Mouse (Mus musculus): ENCODE data around the gene Cblb.

Cblb gene

DNA sequence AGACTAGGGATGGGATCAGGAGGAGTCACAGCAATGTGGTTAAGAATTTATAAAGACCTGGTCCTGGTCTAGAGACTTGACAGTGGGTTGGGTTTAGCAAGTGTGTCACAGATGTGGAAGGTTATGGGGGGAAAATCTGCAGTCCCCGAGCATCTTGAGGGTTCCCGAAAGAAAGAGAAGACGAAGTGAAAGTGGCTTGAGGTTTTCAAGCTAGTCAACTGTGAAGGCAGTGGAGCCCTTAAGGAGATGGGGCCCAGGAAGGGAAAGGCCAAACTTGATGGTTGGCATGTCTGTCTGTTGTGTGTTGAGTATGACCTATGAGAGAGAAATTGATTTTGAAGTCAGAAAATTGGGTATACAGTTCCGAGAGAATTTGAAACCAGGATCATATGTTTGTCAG, 7.3 kb downstream of the Cblb start:
- DNase-seq (ENCODE audit: low read depth, low spot score): no peak

DNA sequence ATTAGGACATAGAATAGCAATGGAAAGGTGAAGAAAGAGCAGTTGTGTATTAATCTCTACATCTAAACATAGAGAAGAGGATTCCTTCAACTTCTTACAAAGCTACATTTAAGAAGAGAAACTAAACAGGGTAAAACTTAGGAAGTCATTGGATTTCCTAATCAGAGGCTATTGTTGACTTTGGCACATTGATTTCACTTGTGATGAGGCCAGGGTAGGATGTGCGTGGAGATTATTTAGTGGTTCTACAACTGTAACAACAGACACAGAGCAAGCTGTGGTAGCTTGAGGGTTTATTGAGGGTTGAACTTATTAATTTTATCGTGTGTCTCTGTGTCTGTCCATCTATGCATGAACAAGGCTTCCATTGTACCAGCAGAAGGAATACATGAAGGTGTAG, 7.8 kb downstream of the Cblb start:
- no peak for DNase-seq (ENCODE audit: low read depth, low spot score)

DNA sequence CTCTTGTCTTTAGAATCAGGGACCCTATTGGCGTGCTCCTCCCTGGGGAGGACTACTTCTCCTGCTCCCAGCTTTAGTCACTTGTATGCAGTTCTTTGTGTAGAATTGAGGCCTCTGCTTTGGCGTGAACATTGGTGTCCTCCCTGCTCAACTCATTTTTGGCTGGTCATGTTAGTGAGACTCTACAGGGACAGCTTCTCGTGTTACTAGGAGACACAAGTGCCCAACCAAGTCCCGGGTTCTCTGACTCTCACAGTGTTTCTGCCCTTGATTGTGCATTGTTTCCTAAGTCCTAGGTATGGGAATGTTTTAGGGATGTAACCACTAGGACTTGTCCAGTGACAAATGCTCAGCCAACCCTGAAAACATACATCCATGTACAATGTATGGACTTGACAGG, 9.9 kb downstream of the Cblb start:
- DNase-seq (ENCODE audit: low read depth, low spot score): no peak

DNA sequence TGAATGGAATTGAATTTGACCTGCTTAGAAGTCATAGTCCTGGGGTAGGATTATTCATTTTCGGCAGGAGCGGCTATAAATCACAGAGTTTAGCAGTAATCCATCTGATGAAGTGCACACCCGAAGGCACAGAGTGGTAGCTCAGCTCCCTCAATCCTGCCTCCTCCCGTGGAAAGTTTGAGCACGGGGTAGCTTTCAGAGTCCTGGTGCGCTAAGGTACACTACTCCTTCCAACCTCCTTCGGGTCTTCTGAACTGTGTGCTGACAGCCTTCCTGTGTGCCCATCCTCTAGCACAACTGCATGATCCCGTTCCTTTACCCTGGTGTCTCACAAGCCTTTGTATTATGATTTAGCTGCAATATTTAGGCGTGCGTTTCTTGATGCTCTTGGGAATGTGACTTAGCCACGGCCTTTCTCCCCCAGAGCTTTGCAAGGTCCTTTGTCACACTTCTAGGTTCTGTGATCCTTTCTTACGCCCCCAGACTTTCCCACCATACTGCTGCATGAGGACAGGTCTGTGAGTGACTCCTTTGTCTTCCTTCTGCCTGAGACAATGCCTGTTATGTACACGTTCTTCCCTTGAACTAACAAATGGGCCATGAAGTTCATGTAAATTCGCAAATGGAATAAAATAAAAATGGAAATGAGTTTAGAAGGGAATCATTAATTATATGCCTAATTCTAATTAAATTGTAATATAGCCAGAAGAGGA, 11.8 kb downstream of the Cblb start:
- DNase-seq (ENCODE audit: low read depth, low spot score): no peak

GRCm38 (mm10) chr16:52043380-52044117, 12.5 kb downstream of the Cblb start:
- no peak for DNase-seq (ENCODE audit: low read depth, low spot score)

- DNase-seq (ENCODE audit: low read depth, low spot score): no peak
These were observed 13.5 kb downstream of the Cblb start for GRCm38 (mm10) chr16:52044518-52044917.

DNA sequence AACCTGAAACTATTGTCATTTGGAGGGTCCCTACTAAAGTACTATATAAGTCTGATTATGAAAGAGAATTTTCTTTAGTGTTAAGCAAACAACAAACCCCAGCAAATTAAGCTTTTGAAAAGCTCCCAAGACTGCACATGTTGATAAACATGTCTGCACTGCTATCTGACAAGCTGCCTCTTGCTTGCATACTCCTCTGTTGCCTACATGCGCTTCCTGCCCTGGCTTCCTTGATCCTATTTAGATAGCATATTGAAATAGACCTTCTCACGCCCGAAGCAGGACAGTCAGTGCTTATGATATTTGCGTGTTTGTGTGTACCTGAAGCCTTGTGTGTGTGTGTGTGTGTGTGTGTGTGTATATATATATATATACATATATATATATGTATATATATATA, 14.0 kb downstream of the Cblb start:
- no peak for DNase-seq (ENCODE audit: low read depth, low spot score)

- DNase-seq (ENCODE audit: low read depth, low spot score): no peak
These were observed 15.4 kb downstream of the Cblb start for GRCm38 (mm10) chr16:52046464-52046863.

DNA sequence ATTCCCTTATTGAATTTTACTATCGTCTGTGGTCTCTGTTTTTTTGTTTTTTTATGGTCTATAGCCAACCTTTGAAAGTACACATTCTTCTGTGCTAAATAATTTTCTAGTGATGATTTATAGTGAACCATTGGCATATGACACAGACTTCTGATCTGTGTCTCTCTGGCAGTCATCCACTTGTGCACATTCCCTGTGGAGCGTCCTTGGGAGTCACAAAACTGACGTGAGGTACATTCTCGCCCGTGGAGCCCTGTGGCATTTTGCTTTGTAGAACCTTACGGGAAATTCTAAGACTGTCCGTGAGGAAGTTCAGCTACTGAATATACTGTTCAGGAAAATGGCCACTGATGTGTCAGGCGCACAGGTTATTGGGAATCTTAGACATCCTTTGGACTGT, 20.1 kb downstream of the Cblb start:
- DNase-seq (ENCODE audit: low read depth, low spot score): no peak

GRCm38 (mm10) chr16:52052734-52053133, 21.7 kb downstream of the Cblb start:
- DNase-seq (ENCODE audit: low read depth, low spot score): no peak

DNA sequence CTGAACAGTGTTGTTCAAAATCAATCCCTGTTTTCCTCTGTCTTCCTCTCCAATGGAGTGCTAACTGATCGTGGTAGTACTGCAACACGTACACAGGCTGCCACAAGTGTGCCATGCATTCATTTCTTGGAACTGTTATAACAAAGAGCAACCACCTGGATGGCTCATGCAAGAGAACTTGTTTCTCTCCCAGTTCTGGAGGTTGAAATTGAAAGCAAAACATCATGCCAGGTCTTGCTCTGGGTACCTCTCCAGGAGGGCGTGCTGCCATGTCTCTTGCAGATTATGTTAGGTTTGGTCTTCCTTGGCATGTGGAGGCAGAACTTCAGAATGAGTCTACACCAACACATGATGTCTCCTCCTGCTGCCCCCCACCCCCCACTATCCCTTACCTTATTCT, 24.2 kb downstream of the Cblb start:
- no peak for DNase-seq (ENCODE audit: low read depth, low spot score)

DNA sequence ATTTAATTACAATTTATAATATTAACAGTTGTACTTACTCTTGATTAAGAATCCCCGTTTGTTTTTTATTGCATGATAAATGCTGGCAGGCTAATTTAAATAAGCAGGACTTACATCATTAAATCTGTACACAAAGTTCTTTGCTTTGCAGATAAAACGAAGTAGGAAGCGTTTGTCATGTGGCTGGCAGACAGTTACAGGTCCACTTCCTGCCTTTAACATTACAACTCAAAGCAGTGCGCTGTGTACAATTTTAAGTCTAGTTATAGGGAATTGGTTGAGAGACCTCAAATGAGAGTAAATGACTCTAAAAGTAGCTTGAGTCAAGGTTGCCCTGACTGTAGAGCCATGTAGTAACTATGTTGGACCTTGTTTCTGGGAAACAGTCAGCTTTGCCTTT, 25.1 kb downstream of the Cblb start:
- no peak for DNase-seq (ENCODE audit: low read depth, low spot score)

DNA sequence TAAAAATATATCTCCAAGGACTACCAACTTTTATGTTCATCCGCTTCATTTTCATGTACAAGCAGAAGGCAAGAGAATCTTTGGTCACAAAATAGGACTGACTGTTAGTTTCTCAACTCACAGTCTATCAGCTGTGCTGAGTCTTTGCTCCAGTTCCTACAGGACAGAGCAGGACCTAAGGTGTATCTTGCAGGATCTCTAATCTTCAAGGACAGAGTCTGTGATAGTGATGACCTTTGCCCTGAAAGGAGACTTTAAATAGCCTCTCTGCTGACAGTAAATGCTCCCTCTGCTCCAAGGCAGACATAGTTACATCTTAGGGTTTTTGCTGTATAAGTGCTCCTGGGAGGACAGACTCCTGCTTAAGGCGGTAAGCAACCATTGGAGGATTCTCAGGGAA, 26.3 kb downstream of the Cblb start:
- DNase-seq (ENCODE audit: low read depth, low spot score): no peak

- DNase-seq (ENCODE audit: low read depth, low spot score): no peak
These were observed 28.5 kb downstream of the Cblb start for GRCm38 (mm10) chr16:52059535-52059934.

DNA sequence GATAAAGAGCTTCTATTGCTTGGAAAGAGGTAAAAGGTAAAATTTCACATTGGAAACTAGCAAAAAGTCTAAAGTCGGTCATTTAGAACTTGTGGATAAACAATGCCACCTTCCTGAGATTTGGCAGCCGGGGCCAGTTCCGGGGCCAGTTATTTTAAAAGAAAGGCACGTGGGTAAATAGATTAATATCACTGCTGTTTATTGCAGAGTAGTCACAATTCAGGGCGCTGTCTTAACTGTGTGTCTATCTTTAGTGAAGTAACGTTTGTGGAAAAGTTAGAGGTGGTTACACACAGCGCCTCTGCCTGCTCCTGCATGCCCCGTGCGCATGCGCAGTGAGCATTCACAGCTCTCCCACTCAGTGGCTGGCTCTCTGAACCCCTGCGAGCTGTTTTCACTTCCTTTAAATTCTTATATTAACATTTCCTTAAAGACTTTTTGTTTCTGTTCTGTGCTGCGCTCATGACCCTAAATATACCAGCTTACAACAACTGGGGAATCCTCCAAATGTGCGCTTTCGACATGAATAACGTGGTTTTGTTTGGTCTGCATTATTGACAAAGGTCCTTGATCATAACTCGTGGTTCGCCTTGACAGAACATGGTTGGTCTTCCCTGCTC, 29.2 kb downstream of the Cblb start:
- DNase-seq (ENCODE audit: low read depth, low spot score): no peak

GRCm38 (mm10) chr16:52061015-52061481, 30.0 kb downstream of the Cblb start:
- DNase-seq (ENCODE audit: low read depth, low spot score): no peak

DNA sequence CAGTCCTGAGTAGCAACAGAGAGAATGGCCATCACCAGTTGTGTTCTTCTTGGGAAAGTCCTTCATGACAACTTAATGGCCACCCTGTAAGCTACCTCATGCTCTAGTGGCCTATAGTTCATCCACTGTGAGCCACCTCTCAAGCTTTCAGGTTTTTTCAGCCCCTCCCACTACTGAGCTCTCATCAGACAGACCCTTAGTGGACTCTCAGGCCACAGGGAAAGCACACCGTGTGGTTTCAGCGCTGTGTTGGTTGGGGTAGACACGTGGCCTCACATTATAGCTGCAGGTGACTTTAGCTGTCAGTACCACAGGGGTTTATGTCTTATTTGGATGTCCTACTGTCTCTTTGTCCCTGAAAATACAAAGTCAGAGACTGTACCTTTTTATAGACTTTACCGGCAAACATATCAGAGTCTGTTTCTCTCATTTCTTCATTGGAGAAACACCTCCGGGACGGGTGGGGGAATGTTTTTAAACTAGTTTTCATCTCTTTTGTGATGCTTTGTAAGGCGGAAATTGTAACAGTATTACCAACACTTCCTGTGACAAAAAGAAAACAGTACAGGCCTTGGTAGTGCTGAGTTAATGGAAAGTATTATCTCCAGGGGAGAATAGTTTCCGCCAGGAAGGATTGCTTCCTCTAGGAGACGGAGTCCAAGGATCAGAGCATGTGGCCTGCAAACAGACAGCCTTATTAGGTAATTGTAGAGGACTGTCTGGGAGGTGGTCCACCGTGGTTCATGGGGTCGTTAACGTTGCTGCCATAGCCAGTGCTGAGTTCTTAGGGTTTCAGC, 33.5 kb downstream of the Cblb start:
- DNase-seq (ENCODE audit: low read depth, low spot score): no peak

- DNase-seq (ENCODE audit: low read depth, low spot score): no peak
These were observed 36.8 kb downstream of the Cblb start for GRCm38 (mm10) chr16:52067632-52068516.

DNA sequence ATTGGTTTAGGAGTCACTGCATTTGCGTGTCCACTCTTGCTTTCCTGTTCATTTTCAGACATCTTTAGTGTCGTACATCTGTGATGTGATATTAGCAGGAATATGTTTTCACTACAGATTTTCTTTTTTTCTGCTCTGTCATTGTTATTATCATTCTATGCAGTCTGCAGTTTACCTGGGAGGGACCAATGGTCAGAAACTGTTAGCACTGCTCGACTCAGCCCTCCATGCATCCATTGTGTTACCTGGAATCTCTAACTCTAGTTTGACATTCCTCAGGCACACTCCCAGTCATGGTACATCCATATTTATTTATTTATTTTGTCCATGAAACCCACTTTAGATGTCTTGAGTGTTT, 37.5 kb downstream of the Cblb start:
- no peak for DNase-seq (ENCODE audit: low read depth, low spot score)

DNA sequence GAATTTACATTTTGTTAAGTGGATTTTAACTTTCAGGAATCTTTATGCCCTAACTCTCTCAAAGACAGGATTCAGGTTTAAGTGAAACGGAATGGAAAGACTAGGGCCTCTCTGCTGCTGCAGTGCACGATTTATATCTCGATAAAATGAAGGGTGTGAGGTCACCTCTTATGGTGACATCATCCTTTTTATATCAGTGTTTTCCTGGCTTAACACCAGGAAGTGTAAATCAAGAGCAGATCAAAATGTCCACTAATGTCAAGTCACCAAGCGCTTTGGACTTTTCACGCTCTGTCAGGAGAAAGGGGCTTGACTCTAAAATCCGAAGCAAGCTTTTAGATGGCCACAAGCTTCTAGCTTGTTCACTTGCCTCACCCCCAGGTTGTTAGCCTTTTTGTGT, 38.6 kb downstream of the Cblb start:
- DNase-seq (ENCODE audit: low read depth, low spot score): no peak

- no peak for DNase-seq (ENCODE audit: low read depth, low spot score)
These were observed 39.1 kb downstream of the Cblb start for GRCm38 (mm10) chr16:52070128-52070527.
